27 mouse cellular contexts compared by ENCODE assay signal in genomic region chr14:86069329-86069728, GRCm38 (mm10).
"Had no signal": no experiment of that assay in that cellular context is flagged by ENCODE, and none has a peak within 500 bp of the region (broad histone marks: within the 10 kb centered on the region; RNA-seq: fewer than 3 reads in every experiment).

No protein-coding gene starts in this region.

- H3K9ac ChIP-seq: limb, embryonic 12.5 days; limb, embryonic 13.5 days; limb, embryonic 15.5 days; liver, embryonic 12.5 days; liver, embryonic 13.5 days; liver, embryonic 14.5 days; liver, embryonic 15.5 days; liver, postnatal 0 days; midbrain, embryonic 15.5 days; neural tube, embryonic 12.5 days; neural tube, embryonic 13.5 days had no signal

- H3K27ac ChIP-seq: left cerebral cortex, adult 2 months; limb, embryonic 10.5 days; limb, embryonic 12.5 days; limb, embryonic 13.5 days; limb, embryonic 15.5 days; liver, embryonic 12.5 days; liver, embryonic 13.5 days; liver, embryonic 14.5 days; liver, embryonic 15.5 days; macrophage; midbrain, embryonic 10.5 days; midbrain, embryonic 15.5 days; neural tube, embryonic 12.5 days; neural tube, embryonic 13.5 days had no signal

- ATAC-seq: liver, embryonic 12.5 days; liver, postnatal 0 days; midbrain, embryonic 15.5 days; midbrain, embryonic 16.5 days had no signal

- H3K4me1 ChIP-seq: limb, embryonic 10.5 days; limb, embryonic 12.5 days; limb, embryonic 13.5 days; limb, embryonic 15.5 days; liver, embryonic 12.5 days; liver, embryonic 13.5 days; liver, embryonic 15.5 days; megakaryocyte, embryonic 14.5 days; midbrain, embryonic 10.5 days; midbrain, embryonic 15.5 days; neural tube, embryonic 12.5 days had no signal

- H3K9me3 ChIP-seq: limb, embryonic 10.5 days; limb, embryonic 12.5 days; limb, embryonic 13.5 days; limb, embryonic 15.5 days; liver, embryonic 12.5 days; liver, embryonic 13.5 days; liver, embryonic 15.5 days; megakaryocyte, embryonic 14.5 days; midbrain, embryonic 10.5 days; midbrain, embryonic 15.5 days; neural tube, embryonic 12.5 days; neural tube, embryonic 13.5 days had no signal

- DNase-seq: layer of hippocampus, postnatal 36 days; left cerebral cortex, postnatal 4 days; liver; liver, embryonic 13.5 days; liver, postnatal 0 days; lung, adult 2 months; lung, postnatal 10 days; lung, postnatal 14 days; lung, postnatal 36 days; lung, postnatal 4 days had no signal

- H3K4me3 ChIP-seq: left cerebral cortex, adult 2 months; limb, embryonic 10.5 days; limb, embryonic 12.5 days; limb, embryonic 13.5 days; limb, embryonic 15.5 days; liver, embryonic 12.5 days; liver, embryonic 13.5 days; liver, embryonic 15.5 days; megakaryocyte, embryonic 14.5 days; midbrain, embryonic 10.5 days; midbrain, embryonic 15.5 days; myocyte; neural tube, embryonic 12.5 days; neural tube, embryonic 13.5 days had no signal

- H3K36me3 ChIP-seq: limb, embryonic 10.5 days; limb, embryonic 12.5 days; limb, embryonic 13.5 days; limb, embryonic 15.5 days; liver, embryonic 12.5 days; liver, embryonic 13.5 days; liver, embryonic 15.5 days; midbrain, embryonic 10.5 days; midbrain, embryonic 15.5 days; neural tube, embryonic 12.5 days; neural tube, embryonic 13.5 days had no signal

- H3K4me2 ChIP-seq: limb, embryonic 12.5 days; limb, embryonic 13.5 days; limb, embryonic 15.5 days; liver, embryonic 11.5 days; liver, embryonic 12.5 days; liver, embryonic 13.5 days; liver, embryonic 15.5 days; midbrain, embryonic 15.5 days; neural tube, embryonic 12.5 days; neural tube, embryonic 13.5 days had no signal

- H3K27me3 ChIP-seq: limb, embryonic 12.5 days; limb, embryonic 13.5 days; limb, embryonic 15.5 days; liver, embryonic 12.5 days; liver, embryonic 13.5 days; liver, embryonic 15.5 days; megakaryocyte, embryonic 14.5 days; midbrain, embryonic 15.5 days; neural tube, embryonic 12.5 days; neural tube, embryonic 13.5 days had no signal
